Mouse (Mus musculus) effector memory CD4-positive, alpha-beta T cell, adult 5 months (primary cell): Measurements from ENCODE around the gene Adam11. TPM values are rescaled to one million over a fixed set of nuclear protein-coding genes. Genes with fewer than 3 reads are reported as not detected.

Source experiments
- polyA plus RNA-seq: library from polyadenylated mRNA; unstranded; fragments of 100-300 nt; shearing (Covaris generic); gene quantifications from one replicate; pipeline ENCODE4 v1.2.1, GENCODE M21; 2017

The Adam11 gene
- not detected for polyA plus RNA-seq

GRCm38 (mm10) chr11:102761309-102762210, at the start of gene Adam11:
Gene Adam11, plus strand, starts transcription at chr11:102761439.

GRCm38 (mm10) chr11:102819021-102819782, 58.0 kb downstream of the Adam11 start, which contains the start of gene Gjc1:
Gene Gjc1, minus strand, starts transcription at chr11:102819700.

Other genes starting within 250 kb of the Adam11 start
- gene Gpatch8, start 205.0 kb upstream of the Adam11 start, polyA plus RNA-seq: 73.7 TPM
- not detected for gene Gm11627, start 182.0 kb upstream of the Adam11 start, polyA plus RNA-seq
- gene Fzd2, start 157.0 kb upstream of the Adam11 start, polyA plus RNA-seq: not detected
- gene Meioc, start 97.7 kb upstream of the Adam11 start, polyA plus RNA-seq: not detected
- 31.9 TPM for gene Ccdc43, start 63.7 kb upstream of the Adam11 start, polyA plus RNA-seq
- 0.16 TPM for gene Gjc1, start 58.3 kb downstream of the Adam11 start, polyA plus RNA-seq
- gene Higd1b, start 74.4 kb downstream of the Adam11 start, polyA plus RNA-seq: not detected
- 111 TPM for gene Eftud2, start 119.5 kb downstream of the Adam11 start, polyA plus RNA-seq
- not detected for gene Ccdc103, start 119.8 kb downstream of the Adam11 start, polyA plus RNA-seq
- not detected for gene Fam187a, start 123.7 kb downstream of the Adam11 start, polyA plus RNA-seq
- not detected for gene Gfap, start 139.5 kb downstream of the Adam11 start, polyA plus RNA-seq
- gene Kif18b, start 163.7 kb downstream of the Adam11 start, polyA plus RNA-seq: 0.84 TPM
- gene C1ql1, start 185.2 kb downstream of the Adam11 start, polyA plus RNA-seq: not detected